8 mouse cellular contexts compared by ENCODE assay signal in the genomic region with DNA sequence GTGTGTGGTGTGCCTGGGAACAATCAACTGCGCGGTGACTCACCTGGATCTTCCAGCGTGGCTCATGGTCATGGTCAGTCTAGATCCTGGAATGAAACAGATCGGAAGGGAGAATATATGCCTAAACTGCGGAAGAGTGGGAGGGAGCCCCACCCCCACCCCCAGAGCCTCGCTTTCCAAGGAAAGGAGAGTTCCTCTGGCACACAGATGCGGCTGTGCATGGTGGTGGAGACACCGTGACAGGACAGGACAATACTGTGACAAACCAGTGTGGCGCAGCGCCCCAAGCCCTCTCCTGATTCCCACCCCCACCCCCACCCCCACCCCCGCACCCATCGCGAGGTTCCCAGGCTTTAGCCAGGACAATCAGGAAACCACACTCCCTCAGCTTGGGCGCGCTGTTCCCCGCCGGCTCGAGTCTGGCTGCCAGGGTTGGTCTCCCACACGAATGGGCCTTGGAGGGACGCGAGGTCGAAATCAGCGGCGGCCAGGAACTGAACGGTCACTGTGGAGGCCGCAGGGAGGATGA. TPM values are rescaled to one million over a fixed set of nuclear protein-coding genes. Genes with fewer than 3 reads are reported as not detected.
DNase-seq lines count a peak whose midpoint lies in the region; ATAC-seq and TF ChIP-seq lines count a peak whose summit lies in the region.

No protein-coding gene starts in this region.

- DNase-seq in kidney, postnatal 36 days, result no peak
- peak; percentile 37 for DNase-seq in brain, embryonic 14.5 days (ENCODE audit: low read depth)
- DNase-seq in hindbrain, embryonic 10.5 days (ENCODE audit: low spot score), result no peak
- no peak for DNase-seq in adipocyte (ENCODE audit: low spot score)
- no peak for DNase-seq in spleen, postnatal 10 days (ENCODE audit: low spot score in 2 of 2)
- DNase-seq in right cerebral cortex, adult 18-20 months, result no peak

- peak overlapping the region; percentile 85 for H3K4me3 ChIP-seq in kidney, embryonic 16.5 days (ENCODE audit: low read length)
- H3K4me3 ChIP-seq in hindbrain, embryonic 10.5 days, result peak overlapping the region; percentile 97
- peak overlapping the region; percentile 92 for H3K4me3 ChIP-seq in midbrain, embryonic 12.5 days

- ATAC-seq in kidney, embryonic 16.5 days (ENCODE audit: low FRiP score, low TSS enrichment), result no peak
- ATAC-seq in midbrain, embryonic 12.5 days (ENCODE audit: low FRiP score, low read depth), result peak; percentile 47

- H3K4me2 ChIP-seq in kidney, embryonic 16.5 days (replicated peaks; ENCODE audit: low read depth, low read length), result peak overlapping the region; percentile 80
- peak overlapping the region; percentile 79 for H3K4me2 ChIP-seq in midbrain, embryonic 12.5 days (replicated peaks)

- H3K9ac ChIP-seq in kidney, embryonic 16.5 days (replicated peaks; ENCODE audit: low read length), result peak overlapping the region; percentile 65
- H3K9ac ChIP-seq in midbrain, embryonic 12.5 days (replicated peaks), result peak overlapping the region; percentile 84

- no peak for TF ChIP-seq CTCF in brain, embryonic 14.5 days (IDR thresholded peaks at IDR 0.05; ENCODE audit: borderline replicate concordance, extremely low read depth, insufficient read depth, insufficient read length)

- WGBS in kidney, embryonic 16.5 days, result 4% methylated on average over 26 of the region's 26 CpGs
- WGBS in hindbrain, embryonic 10.5 days, result 3% methylated on average over 26 of the region's 26 CpGs
- WGBS in midbrain, embryonic 12.5 days, result 4% methylated on average over 24 of the region's 26 CpGs

- no peaks in the 10 kb centered on the region for H3K9me3 ChIP-seq in kidney, embryonic 16.5 days (ENCODE audit: low read length)
- 0 out of 2 replicates have a peak, but pooled peaks cover 5% of the 10 kb centered on the region for H3K9me3 ChIP-seq in hindbrain, embryonic 10.5 days
- H3K9me3 ChIP-seq in midbrain, embryonic 12.5 days, result no peaks in the 10 kb centered on the region; the same call in 1 of the 2 replicates

- no peak overlapping the region for H3K27ac ChIP-seq in kidney, embryonic 16.5 days (ENCODE audit: low read length)
- peak overlapping the region; percentile 96 for H3K27ac ChIP-seq in hindbrain, embryonic 10.5 days
- H3K27ac ChIP-seq in midbrain, embryonic 12.5 days (replicated peaks), result peak overlapping the region; percentile 86

- peaks cover 13% of the 10 kb centered on the region for H3K4me1 ChIP-seq in kidney, embryonic 16.5 days (ENCODE audit: insufficient read depth, low read length)
- H3K4me1 ChIP-seq in hindbrain, embryonic 10.5 days (replicated peaks), result peaks cover 48% of the 10 kb centered on the region
- peaks cover 22% of the 10 kb centered on the region for H3K4me1 ChIP-seq in midbrain, embryonic 12.5 days

- H3K27me3 ChIP-seq in kidney, embryonic 16.5 days (ENCODE audit: insufficient read depth, low read length), result no peaks in the 10 kb centered on the region
- H3K27me3 ChIP-seq in hindbrain, embryonic 10.5 days (ENCODE audit: insufficient read depth, poor library complexity, severe bottlenecking), result peaks cover 8% of the 10 kb centered on the region; the same call in 1 of the 2 replicates
- H3K27me3 ChIP-seq in midbrain, embryonic 12.5 days, result no peaks in the 10 kb centered on the region

- no peak for TF ChIP-seq POLR2A in brain, embryonic 14.5 days (IDR thresholded peaks at IDR 0.05; ENCODE audit: borderline replicate concordance, extremely low read depth, insufficient read depth, insufficient read length, poor library complexity, severe bottlenecking)

- no peaks in the 10 kb centered on the region for H3K36me3 ChIP-seq in kidney, embryonic 16.5 days (ENCODE audit: insufficient read depth, low read length)
- H3K36me3 ChIP-seq in hindbrain, embryonic 10.5 days, result peaks cover 31% of the 10 kb centered on the region
- H3K36me3 ChIP-seq in midbrain, embryonic 12.5 days, result peaks cover 14% of the 10 kb centered on the region

RNA-seq across cellular contexts. Expression of a gene that starts 0.4 kb away (rescaled TPM):
- 91.1 and 91.5 TPM in 2 replicates for polyA plus RNA-seq in kidney, embryonic 16.5 days (2015; fragmentation: Nextera tagmentation; extraction: Ambion mirVana)
- 493 and 866 TPM in 2 replicates for polyA plus RNA-seq in brain, embryonic 14.5 days (2012; rRNA removed)
- polyA plus RNA-seq in hindbrain, embryonic 10.5 days (2016; fragmentation: Nextera tagmentation; extraction: Ambion mirVana), result 258 and 370 TPM in 2 replicates
- 396 and 400 TPM in 2 replicates for polyA plus RNA-seq in midbrain, embryonic 12.5 days (2016; fragmentation: Nextera tagmentation; extraction: Ambion mirVana)

RNA-seq across cellular contexts. Expression of a gene that starts 13.0 kb away (rescaled TPM):
- polyA plus RNA-seq in kidney, embryonic 16.5 days (2015; fragmentation: Nextera tagmentation; extraction: Ambion mirVana), result 0.35 and 0.42 TPM in 2 replicates
- polyA plus RNA-seq in brain, embryonic 14.5 days (2012; rRNA removed), result 16.1 and 24.2 TPM in 2 replicates
- polyA plus RNA-seq in hindbrain, embryonic 10.5 days (2016; fragmentation: Nextera tagmentation; extraction: Ambion mirVana), result 1.6 and 1.7 TPM in 2 replicates
- polyA plus RNA-seq in midbrain, embryonic 12.5 days (2016; fragmentation: Nextera tagmentation; extraction: Ambion mirVana), result 2.7 and 3.0 TPM in 2 replicates

RNA-seq across cellular contexts. Expression of a gene that starts 46.6 kb away (rescaled TPM):
- polyA plus RNA-seq in kidney, embryonic 16.5 days (2015; fragmentation: Nextera tagmentation; extraction: Ambion mirVana), result 64.1 and 70.2 TPM in 2 replicates
- 54.8 and 65.5 TPM in 2 replicates for polyA plus RNA-seq in brain, embryonic 14.5 days (2012; rRNA removed)
- polyA plus RNA-seq in hindbrain, embryonic 10.5 days (2016; fragmentation: Nextera tagmentation; extraction: Ambion mirVana), result 75.4 and 84.1 TPM in 2 replicates
- polyA plus RNA-seq in midbrain, embryonic 12.5 days (2016; fragmentation: Nextera tagmentation; extraction: Ambion mirVana), result 62.7 and 63.3 TPM in 2 replicates
